Comparison of ENCODE assay signal across 8 mouse cellular contexts in genomic region chr1:170884978-170885561, GRCm38 (mm10). TPM values are rescaled to one million over a fixed set of nuclear protein-coding genes. Genes with fewer than 3 reads are reported as not detected.
DNase-seq lines count a peak whose midpoint lies in the region; ATAC-seq and TF ChIP-seq lines count a peak whose summit lies in the region.

TSS of gene Gm26620 (plus strand) at chr1:170885065.
TSS of gene Dusp12 (minus strand) at chr1:170885540.

- H3K4me2 ChIP-seq in forebrain, postnatal 0 days (ENCODE audit: low read depth) = peak within 1 kb of the TSS; percentile 55
- H3K4me2 ChIP-seq in lung, embryonic 14.5 days = peak within 1 kb of the TSS; percentile 85

- peak within 1 kb of the TSS; percentile 91 for H3K9ac ChIP-seq in forebrain, postnatal 0 days
- H3K9ac ChIP-seq in lung, embryonic 14.5 days = peak within 1 kb of the TSS; percentile 90

- peak; percentile 87 for DNase-seq in MEL-GATA-1-ER (ENCODE audit: extremely low read depth, low read depth)
- peak; percentile 83 for DNase-seq in cerebellum, adult 8-10 months
- DNase-seq in forebrain, postnatal 0 days = peak; percentile 94
- peak; percentile 79 to 82 for DNase-seq in heart, postnatal 36 days
- peak; percentile 86 to 89 for DNase-seq in layer of hippocampus, adult 8-10 months (ENCODE audit: low spot score in 2 of 2)
- peak; percentile 95 for DNase-seq in lung, embryonic 14.5 days
- DNase-seq in testis, postnatal 14 days (ENCODE audit: low spot score) = peak; percentile 85

- intact Hi-C loops in heart, postnatal 36 days (cut with DNase I) = no loop called here

- no peaks in the 10 kb centered on the region; the same call in 1 of the 2 replicates for H3K4me1 ChIP-seq in forebrain, postnatal 0 days (ENCODE audit: insufficient read depth)
- no peaks in the 10 kb centered on the region for H3K4me1 ChIP-seq in lung, embryonic 14.5 days (ENCODE audit: insufficient read depth)

- H3K4me3 ChIP-seq in forebrain, postnatal 0 days (ENCODE audit: low read depth, low read length) = peak within 1 kb of the TSS; percentile 98
- H3K4me3 ChIP-seq in lung, embryonic 14.5 days (ENCODE audit: low read depth, low read length) = peak within 1 kb of the TSS; percentile 95

- peak within 1 kb of the TSS; percentile 89 for H3K27ac ChIP-seq in forebrain, postnatal 0 days (ENCODE audit: low read depth, low read length)
- H3K27ac ChIP-seq in lung, embryonic 14.5 days (ENCODE audit: low read depth) = peak within 1 kb of the TSS; percentile 81

- H3K9me3 ChIP-seq in forebrain, postnatal 0 days (ENCODE audit: low read length) = no peaks in the 10 kb centered on the region
- H3K9me3 ChIP-seq in lung, embryonic 14.5 days (ENCODE audit: low read depth, low read length) = no peaks in the 10 kb centered on the region

- H3K27me3 ChIP-seq in forebrain, postnatal 0 days (ENCODE audit: insufficient read depth, low read length) = no peaks in the 10 kb centered on the region
- H3K27me3 ChIP-seq in lung, embryonic 14.5 days (ENCODE audit: insufficient read depth, low read length) = no peaks in the 10 kb centered on the region

- TF ChIP-seq CTCF in forebrain, postnatal 0 days (IDR thresholded peaks at IDR 0.05; ENCODE audit: low read depth) = peak; percentile 87
- TF ChIP-seq CTCF in lung, embryonic 14.5 days (IDR thresholded peaks at IDR 0.05; ENCODE audit: low read depth) = peak; percentile 75

- no peaks in the 10 kb centered on the region for H3K36me3 ChIP-seq in forebrain, postnatal 0 days (ENCODE audit: insufficient read depth)
- H3K36me3 ChIP-seq in lung, embryonic 14.5 days (ENCODE audit: insufficient read depth) = peaks cover 14% of the 10 kb centered on the region

- ATAC-seq in forebrain, postnatal 0 days = peak; percentile 98
- peak; percentile 94 for ATAC-seq in lung, embryonic 14.5 days (ENCODE audit: insufficient read depth)
- peak; percentile 96 for ATAC-seq in neutrophil, adult 5-6 weeks (ENCODE audit: extremely low read depth, insufficient number of reproducible peaks, low FRiP score, poor library complexity, severe bottlenecking)

- under 1% methylated on average over 46 of the region's 46 CpGs for WGBS in forebrain, postnatal 0 days
- WGBS in lung, embryonic 14.5 days = under 1% methylated on average over 46 of the region's 46 CpGs

RNA-seq across cellular contexts. Expression of gene Gm26620, which starts in this region (rescaled TPM):
- total RNA-seq in forebrain, postnatal 0 days (2014; rRNA removed) = 2.4 TPM in 1 of 2 replicates, not detected in the other
- 0.43 and 0.48 TPM in 2 replicates for polyA plus RNA-seq in forebrain, postnatal 0 days (2015; fragmentation: Nextera tagmentation; extraction: Ambion mirVana)
- under 1 TPM; 0.33 to 0.39 TPM for total RNA-seq in heart, postnatal 36 days (2021)
- total RNA-seq in layer of hippocampus, adult 8-10 months (2022) = 1 to 10 TPM in 1 of 4 experiments, under 1 TPM in 1, not detected in 2; 0.68 to 1.3 TPM
- polyA plus RNA-seq in lung, embryonic 14.5 days (2014; fragmentation: Nextera tagmentation; extraction: Ambion mirVana) = 0.66 TPM in 1 of 2 replicates, not detected in the other
- total RNA-seq in neutrophil, adult 5-6 weeks (2017) = 0.58 TPM in 1 of 2 replicates, not detected in the other

RNA-seq across cellular contexts. Expression of gene Dusp12, which starts in this region (rescaled TPM):
- 41.0 and 44.2 TPM in 2 replicates for total RNA-seq in forebrain, postnatal 0 days (2014; rRNA removed)
- 37.4 and 39.2 TPM in 2 replicates for polyA plus RNA-seq in forebrain, postnatal 0 days (2015; fragmentation: Nextera tagmentation; extraction: Ambion mirVana)
- 1 to 10 TPM; 8.6 to 9.8 TPM for total RNA-seq in heart, postnatal 36 days (2021)
- total RNA-seq in layer of hippocampus, adult 8-10 months (2022) = 10 to 100 TPM; 15.0 to 24.3 (median 19.4) TPM
- polyA plus RNA-seq in lung, embryonic 14.5 days (2014; fragmentation: Nextera tagmentation; extraction: Ambion mirVana) = 36.7 and 39.9 TPM in 2 replicates
- total RNA-seq in neutrophil, adult 5-6 weeks (2017) = 6.9 and 8.8 TPM in 2 replicates

Comparison
In these comparisons a context has a peak if more than half of its experiments do, and no peak if none do; other contexts are left out.
1. Peak in every context shown above with its lines: DNase-seq, ATAC-seq, H3K4me3 ChIP-seq and H3K27ac ChIP-seq.